Mouse (Mus musculus) testis, adult 2 months (tissue): ENCODE measurements around the gene Serpina10.

Experiments
- CTCF ChIP-seq: fragments of 200-500 bp; IDR thresholded peaks from 2 replicates; pipeline ENCODE4 v1.5.1; 2012; ENCODE audit warnings: low read depth, mild to moderate bottlenecking, inconsistent platforms, low read length, moderate library complexity; ENCODE audit not compliant: control insufficient read depth, insufficient read depth, insufficient replicate concordance
- POLR2A ChIP-seq: fragments of 200-500 bp; IDR thresholded peaks from 2 replicates; pipeline ENCODE4 v1.6.1; 2012; ENCODE audit warnings: low read depth, mild to moderate bottlenecking, inconsistent platforms, low read length, moderate library complexity; ENCODE audit not compliant: control insufficient read depth

DNA sequence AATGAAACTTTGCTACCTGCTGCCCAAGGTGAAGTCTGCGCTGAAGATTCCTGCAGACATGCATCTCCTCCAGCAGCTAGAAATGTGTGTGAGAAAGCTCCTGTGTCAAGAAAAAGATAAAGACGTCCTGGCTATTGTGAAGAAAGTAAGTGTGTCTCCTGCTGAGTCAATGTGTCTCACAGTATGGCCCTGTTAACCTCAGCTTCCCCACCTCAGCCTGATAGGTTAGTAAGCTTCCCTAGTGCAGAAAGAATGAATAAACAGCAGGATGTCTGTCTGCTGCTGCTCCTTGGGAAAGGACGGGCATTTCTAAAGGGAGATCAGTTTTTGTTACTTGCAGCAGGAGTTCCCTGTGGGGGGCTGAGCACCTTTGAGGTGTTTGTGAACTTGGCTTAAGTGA is 30.9 kb downstream of the Serpina10 start:
- TF ChIP-seq POLR2A: no peak
- TF ChIP-seq CTCF: no peak
